Mouse (Mus musculus): ENCODE data around the gene Ubxn10. TPM values are rescaled to one million over a fixed set of nuclear protein-coding genes. Genes with fewer than 3 reads are reported as not detected.

The Ubxn10 gene
- polyA plus RNA-seq (2012; ENCODE audit: low replicate concordance), result not detected in 2 replicates

DNA sequence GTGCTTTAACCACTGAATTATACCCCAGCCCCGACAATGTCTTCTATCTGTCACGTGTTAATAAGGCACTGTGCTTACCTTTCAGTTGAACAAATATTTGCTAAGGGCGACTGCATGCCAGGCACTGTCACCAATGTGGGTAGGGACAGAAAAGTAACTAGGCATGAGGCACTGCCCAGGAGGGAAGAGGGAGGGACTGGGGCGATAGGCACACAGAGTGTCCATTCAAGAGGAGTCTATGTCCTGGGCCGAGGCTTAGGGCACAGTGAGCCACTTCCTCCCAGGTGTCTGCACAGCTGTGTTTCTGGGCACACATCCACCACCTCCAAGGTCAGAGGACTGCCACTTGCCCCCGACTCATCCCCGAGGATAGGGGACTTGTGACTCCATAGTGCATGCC, at the start of gene Ubxn10:
Ubxn10 (minus strand) TSS at position 137 of the 400 bp plus-strand sequence.

DNA sequence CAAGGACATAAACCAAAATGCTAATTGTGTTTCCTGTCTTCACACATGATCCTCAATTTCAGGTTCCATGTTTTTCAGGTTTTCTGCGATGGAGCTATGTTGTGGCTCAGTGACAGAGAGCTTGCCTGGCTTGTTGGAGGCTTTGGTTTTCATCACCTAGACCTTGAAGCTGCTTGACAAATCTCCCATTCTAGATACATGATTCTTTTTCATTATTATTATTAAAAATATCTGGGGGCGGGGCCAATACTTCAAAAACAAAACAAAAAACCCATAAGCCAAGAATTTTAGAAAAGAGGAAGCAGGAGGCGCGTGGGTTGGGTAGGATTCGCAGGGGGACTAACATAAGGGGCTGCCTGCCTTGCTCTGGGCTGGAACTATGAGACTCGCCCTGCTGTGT, 38.5 kb upstream of the Ubxn10 start, which contains the start of gene Pla2g2d:
Pla2g2d (plus strand) TSS at position 301 of the 400 bp plus-strand sequence.

DNA sequence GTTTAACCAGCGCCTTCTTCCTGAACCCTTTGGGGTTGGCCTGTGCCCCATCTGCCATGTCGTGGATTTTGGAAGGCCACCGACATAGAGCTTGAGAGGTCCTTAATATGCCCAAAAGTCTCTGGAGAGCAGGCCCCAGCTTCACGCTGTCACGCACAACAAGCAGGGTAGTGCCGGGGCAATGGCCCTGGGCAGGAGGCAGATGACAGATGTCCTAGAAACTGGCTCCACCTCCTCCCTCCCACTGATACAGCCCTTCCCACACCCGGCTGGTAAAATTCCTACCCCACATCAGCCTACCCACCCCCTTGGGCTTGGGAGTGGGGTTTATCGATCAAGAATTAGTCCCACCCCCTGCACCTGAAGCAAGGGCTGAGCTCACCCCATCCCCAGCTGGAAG, 20.4 kb upstream of the Ubxn10 start, which contains the start of gene Pla2g2f:
Pla2g2f (minus strand) TSS at position 211 of the 400 bp plus-strand sequence.

DNA sequence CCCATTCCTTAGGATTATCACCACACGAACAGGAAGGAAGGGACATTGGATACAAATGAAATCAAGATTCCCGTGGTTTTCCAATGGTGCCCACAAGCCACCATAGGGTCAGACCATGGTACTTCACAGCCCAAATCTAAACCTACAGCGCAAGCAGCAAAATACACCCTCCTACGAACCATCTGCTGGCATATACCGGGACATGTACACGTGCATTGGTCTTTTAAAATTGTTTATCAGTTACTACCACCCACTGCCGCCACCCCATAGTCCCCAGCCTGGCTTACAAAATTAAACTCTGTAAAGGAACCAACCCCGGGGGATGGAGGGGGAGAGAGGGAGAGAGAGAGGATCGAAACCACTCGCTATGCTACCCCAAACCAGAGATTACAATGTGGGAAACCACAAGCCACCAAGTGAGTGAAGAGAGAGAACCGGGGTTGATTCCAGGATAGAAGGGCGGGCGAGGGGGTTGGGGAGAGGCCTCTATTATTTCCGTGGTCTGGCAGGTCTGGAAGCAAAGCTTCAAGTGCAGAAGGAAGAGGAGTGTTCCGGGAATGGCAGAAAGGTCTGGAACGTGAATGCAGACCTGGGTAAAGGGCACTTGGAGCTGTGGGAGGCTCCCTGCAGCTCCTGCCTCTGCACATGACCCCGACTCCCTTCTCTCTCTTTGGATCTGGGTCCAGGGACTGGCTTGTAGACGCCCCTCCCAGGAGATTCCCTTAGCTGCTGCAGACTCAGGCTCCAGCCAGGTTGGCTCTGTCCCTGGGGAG, 12.4 kb downstream of the Ubxn10 start, which contains the start of gene Pla2g2c:
Pla2g2c (plus strand) TSS at position 439 of the 773 bp plus-strand sequence.

Other genes starting within 250 kb of the Ubxn10 start
- gene Vwa5b1, start 101.3 kb downstream of the Ubxn10 start, polyA plus RNA-seq (2012; ENCODE audit: low replicate concordance), result not detected in 2 replicates
- not detected in 2 replicates for gene Pla2g2c, start 12.4 kb downstream of the Ubxn10 start, polyA plus RNA-seq (2012; ENCODE audit: low replicate concordance)
- gene Pla2g2f, start 20.5 kb upstream of the Ubxn10 start, polyA plus RNA-seq (2012; ENCODE audit: low replicate concordance), result not detected in 2 replicates
- 0.61 and 1.1 TPM in 2 replicates for gene Pla2g2d, start 38.6 kb upstream of the Ubxn10 start, polyA plus RNA-seq (2012; ENCODE audit: low replicate concordance)
- gene Pla2g5, start 126.3 kb upstream of the Ubxn10 start, polyA plus RNA-seq (2012; ENCODE audit: low replicate concordance), result 2.4 TPM in 1 of 2 replicates, not detected in the other
- not detected in 2 replicates for gene Gm13030, start 136.8 kb upstream of the Ubxn10 start, polyA plus RNA-seq (2012; ENCODE audit: low replicate concordance)
- 0.34 TPM in 1 of 2 replicates, not detected in the other for gene Pla2g2e, start 140.8 kb upstream of the Ubxn10 start, polyA plus RNA-seq (2012; ENCODE audit: low replicate concordance)
- 6.4 and 13.1 TPM in 2 replicates for gene Otud3, start 176.8 kb upstream of the Ubxn10 start, polyA plus RNA-seq (2012; ENCODE audit: low replicate concordance)
- not detected in 2 replicates for gene Rnf186, start 229.9 kb upstream of the Ubxn10 start, polyA plus RNA-seq (2012; ENCODE audit: low replicate concordance)
- 21.0 and 21.1 TPM in 2 replicates for gene Tmco4, start 235.7 kb upstream of the Ubxn10 start, polyA plus RNA-seq (2012; ENCODE audit: low replicate concordance)